Mouse (Mus musculus) neutrophil, adult 5-6 weeks (primary cell): Measurements from ENCODE around the gene Cxcr3. TPM values are rescaled to one million over a fixed set of nuclear protein-coding genes. Genes with fewer than 3 reads are reported as not detected.

Source experiments
- ATAC-seq: fragments of 151-379, 151-347 bp; 2 replicates; pipeline ENCODE4 v1.8.0; 2017; ENCODE audit warnings: mild to moderate bottlenecking, moderate TSS enrichment; ENCODE audit not compliant: insufficient number of reproducible peaks, poor library complexity, low FRiP score, severe bottlenecking; ENCODE audit errors: extremely low read depth
- total RNA-seq: library from RNA; stranded (forward); fragments of 200-1000 nt; gene quantifications from 2 replicates; pipeline ENCODE4 v1.2.3, GENCODE M21; 2017

The Cxcr3 gene
- total RNA-seq, result 2.8 and 2.9 TPM in 2 replicates

DNA sequence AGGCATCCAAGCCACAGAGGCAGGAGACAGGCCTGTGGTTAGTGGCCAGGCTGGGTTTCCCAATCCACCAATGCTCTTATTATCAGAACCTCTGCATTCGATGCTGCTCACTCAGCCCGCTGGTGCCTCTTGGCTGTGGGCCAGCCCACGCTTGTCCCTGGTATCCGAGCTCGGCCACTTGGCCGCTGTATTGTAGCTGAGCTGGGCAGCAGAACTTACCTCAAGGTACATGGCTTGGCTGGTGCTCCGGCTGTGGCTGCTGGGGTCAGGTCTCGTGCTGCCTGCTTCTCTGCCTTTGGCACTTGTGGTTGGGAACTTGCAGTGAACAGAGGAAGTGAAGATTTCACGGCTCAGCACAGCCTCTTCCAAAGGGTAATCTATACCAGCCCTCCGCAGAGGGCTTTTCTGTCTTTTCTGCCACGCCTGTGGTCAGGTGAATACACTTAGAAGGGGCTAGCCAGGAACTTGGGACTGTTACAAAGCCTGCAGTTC is at the start of gene Cxcr3:
Gene Cxcr3 (minus strand): TSS at position 442 of the 492 bp plus-strand sequence.
- peak; percentile 51 for ATAC-seq

DNA sequence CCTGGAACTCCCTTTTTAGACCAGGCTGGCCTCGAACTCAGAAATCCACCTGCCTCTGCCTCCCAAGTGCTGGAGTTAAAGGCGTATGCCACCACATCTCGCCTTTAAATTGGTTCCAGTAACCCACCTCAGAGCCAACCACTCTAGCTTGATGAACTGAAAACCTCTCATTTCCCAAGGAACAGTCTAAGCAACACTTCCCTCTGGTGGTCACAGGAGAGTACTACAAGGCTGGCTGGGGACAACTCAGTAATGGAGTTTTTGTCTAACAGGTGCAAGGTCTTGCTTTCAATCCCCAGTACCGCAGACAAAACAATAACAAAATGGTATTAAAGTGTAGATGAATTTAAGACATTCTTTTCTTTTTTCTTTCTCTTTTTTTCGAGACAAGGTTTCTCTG is 38.0 kb upstream of the Cxcr3 start:
- peak; percentile 65 for ATAC-seq

DNA sequence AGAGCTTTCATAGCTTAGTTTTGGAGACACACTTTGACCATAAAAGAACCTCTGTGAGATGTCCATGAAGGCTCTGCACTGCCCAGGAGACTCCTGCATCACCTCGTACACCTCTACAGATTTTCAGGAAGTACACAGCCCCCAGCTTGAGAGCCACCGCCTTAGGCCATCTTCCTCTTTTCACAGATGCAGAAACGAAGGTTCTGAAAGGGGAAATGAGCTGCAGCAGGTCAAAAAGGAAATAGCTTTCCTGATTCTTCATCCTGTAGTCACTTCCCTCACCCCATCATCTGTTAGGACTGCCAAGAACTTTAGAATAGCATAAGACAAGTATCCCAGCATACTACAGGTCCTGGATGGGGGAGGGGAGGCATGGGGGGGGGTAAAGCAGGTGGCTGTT is 36.2 kb upstream of the Cxcr3 start:
- ATAC-seq, result peak; percentile 77

DNA sequence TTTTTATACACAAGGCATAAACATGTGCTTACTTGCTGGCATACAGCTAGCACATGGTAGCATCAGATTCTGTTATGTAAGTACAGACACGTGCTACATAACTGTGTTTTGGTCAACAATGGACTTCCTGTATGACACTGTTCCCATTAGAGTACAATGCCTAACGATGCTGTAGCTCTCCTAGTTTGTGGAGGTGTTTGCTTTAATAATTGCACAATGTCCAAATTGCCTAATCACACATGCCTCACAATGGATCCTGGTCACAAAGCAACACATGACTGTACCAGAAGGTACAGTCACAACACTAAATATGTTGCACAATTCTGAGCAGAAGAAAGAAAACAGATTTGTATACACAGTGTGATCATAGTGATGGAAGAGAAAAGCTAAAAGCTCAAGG is 35.4 kb upstream of the Cxcr3 start:
- peak; percentile 83 for ATAC-seq

DNA sequence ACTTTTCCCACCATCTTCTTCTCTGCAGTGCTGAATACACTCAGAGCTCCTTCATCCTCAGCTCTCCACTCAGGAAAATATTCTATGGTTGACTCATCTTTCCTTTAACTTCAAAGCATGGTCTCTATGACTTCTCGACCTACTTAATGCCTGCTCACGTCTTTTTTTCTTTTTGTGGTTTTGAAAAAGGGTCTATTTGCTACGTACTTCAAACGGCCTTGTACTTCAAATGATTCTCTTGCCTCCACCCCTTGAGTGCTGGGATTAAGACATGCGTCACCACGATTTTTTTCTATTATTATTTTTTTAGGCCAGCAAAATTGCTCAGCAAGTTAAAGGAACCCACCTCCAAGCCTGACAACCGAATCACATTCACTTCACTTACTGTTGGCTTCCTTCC is 33.2 kb upstream of the Cxcr3 start:
- ATAC-seq, result no peak

DNA sequence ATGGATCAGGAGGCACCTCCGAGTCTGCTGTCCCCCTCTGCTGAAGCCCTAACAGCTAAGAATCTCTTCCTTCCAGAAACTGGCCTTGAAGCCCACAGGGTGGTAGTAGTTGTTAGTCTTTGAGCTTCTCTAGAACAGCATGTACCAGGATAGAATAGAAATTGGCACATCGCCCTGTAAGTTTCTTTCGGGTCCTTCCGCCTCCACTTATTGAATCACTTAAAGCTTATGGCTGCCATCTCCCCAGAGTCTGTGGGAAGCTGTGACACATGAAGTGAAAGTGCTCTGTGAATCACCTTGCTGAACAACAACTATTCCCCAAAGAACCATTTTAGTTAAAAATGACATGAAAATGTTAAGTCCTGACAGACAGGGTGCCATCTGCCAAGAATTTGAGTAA is 31.0 kb upstream of the Cxcr3 start:
- no peak for ATAC-seq

DNA sequence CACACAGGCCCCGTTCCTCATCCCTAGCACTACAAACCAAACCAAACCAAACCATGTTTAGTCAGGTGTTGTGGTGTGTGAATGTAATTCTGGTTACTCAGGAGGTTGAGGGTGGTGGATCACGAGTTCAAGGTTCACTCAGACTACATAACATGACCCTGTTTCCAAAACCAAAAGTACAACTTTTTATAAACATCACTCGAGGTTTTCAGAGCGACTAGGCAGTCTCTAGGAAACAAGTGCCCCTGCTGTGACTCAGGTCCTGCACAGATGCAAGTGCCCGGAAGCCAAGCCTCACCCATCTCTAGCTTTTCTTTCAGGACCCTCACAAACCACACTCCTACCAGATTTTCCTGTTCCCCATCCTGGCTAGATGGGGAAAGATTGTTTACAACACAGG is 30.6 kb upstream of the Cxcr3 start:
- no peak for ATAC-seq

DNA sequence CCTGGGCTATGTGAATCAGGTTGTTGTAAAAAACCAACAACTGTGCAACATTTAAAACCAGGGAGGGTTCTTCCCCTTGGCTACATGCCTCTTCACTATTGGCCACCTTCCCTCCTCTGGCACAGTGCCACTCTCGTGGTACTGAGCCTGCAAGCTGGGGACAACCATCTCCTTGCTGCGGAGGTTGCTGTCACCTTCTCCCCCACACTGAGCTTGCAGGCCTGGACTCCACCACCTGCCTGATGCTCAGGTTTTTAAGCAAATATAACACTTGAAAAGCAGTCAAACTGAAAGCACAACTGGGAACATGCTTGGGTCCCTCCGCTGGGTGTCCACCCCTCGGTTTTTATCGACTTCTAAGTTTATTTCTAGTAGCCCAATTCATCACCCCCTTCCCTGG is 20.4 kb upstream of the Cxcr3 start:
- ATAC-seq, result no peak

DNA sequence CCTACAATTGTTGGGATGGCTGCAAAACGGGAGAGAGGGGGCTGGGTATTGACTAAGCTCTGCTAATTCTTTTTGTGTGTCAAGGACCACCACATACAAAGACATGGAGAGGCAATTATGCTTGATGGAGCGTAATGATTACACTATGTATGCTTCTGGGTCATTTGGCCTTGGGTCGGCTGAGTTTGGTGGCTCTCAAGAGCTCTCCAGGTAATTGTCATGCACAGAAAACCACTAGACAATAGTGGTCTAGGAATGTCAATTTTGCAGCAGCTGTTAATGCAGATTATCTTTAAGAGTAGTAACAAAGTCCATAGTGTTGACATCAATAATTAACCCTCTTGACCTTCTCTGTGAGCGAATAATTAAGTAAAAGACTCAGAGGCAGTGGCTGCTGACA is 16.1 kb upstream of the Cxcr3 start:
- ATAC-seq, result no peak

DNA sequence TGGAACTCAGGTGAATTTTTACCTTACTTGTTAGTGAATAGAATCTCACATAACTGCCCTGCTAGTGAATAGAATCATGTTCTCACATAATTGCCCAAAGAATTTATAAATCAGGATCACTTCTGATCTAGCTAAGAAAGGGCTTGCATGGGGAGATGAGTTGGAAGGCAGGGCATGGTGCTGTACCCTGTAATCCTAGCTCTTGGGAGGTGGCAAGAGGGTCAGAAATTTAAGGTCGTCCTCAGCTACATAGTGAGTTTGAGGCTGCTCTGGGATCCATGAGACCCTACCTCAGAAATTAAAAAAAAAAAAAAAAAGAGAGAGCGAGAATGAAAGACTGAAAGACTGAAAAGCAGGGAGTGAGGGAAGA is 7.0 kb upstream of the Cxcr3 start:
- no peak for ATAC-seq

DNA sequence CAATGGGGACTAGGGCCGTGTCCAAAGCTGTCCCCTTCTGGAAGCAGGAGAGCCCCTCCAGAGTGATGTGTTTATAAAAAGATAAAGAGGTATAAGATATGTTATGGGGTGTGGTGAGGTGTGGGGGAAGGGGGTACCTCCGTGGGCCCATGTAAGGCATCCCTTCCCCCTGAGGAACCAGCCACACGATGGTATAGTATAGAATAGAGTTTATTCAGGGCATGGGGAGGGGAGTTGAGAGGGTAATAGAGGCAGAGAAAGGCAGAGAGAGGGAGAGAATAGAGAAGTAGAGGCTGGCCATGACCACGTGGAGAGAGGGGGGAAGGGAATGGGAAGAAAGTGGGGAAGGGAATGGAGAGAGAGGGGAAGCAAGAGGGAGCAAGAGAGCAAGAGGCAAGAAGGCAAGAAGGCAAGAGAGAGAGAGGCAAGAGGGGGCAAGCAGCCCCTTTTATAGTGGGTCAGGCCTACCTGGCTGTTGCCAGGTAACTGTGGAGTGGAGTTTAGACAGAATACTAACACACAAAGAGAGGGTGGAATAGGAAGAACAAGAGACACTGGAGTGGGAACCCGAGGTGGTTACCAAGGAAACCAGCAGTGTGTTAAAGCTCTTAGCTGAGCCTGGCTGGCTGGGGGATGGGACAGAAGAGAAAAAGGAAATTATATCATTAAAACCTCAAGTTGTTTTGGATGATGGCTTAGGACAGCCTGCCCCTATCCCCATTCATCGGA is 6.4 kb upstream of the Cxcr3 start:
- ATAC-seq, result no peak

DNA sequence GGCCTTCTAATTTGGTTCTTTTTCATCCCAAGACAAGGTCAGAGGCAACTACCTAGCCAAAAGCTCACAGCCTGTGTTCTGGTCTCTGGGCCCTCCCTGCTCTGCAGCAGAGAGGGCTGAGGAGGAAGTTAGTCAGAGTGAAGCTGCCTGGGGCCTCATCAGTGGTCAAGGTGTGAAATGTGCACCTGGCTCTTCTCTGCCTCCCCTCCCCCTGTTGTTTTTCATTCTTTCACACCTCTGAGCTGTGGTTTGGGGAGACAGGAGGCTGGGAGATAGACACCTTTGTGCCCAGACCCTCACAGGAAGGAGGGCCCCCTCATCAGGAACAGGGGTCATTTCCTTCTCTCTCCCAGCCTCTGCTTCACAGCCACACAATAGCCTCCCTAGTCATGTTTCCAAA is 3.1 kb upstream of the Cxcr3 start:
- ATAC-seq, result no peak

DNA sequence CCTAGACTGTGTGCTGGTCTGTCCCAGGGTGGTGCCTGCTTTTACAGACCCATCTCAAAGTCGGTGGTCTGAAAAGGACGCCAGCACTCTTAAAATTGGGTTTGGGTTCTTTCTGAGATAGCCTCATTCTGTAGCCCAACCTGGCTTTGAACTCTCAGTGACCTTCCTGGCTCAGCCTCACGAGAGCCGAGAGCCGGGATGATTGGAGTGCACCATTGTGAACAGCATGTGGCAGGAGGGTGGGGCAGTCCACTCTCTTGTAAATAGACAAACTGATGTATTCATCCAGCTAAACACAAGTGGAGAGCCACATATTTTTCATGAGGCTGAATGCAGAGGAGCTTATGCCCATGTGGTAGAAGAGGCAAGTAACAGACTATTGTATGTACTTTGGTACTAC is 912 bp upstream of the Cxcr3 start:
- ATAC-seq, result no peak

DNA sequence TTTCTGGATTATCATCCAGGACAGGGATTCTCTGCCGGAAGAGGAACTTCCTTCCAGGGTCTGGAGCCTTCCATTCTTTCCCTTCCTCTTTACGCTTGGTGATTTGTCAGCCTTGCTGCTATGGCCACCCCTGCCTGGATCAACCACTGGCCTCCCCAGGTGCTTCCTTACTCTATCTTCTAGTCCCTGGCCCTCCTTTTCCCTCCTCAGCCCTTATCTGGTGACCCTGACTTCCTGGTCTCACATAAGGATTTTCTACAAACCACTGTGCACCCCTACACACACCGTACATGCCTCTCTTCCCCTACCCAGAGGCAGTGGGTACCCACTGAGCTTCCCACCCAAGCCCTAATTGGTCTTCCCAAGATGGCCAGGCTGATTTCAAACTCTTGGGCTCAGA is 781 bp downstream of the Cxcr3 start:
- ATAC-seq, result no peak

DNA sequence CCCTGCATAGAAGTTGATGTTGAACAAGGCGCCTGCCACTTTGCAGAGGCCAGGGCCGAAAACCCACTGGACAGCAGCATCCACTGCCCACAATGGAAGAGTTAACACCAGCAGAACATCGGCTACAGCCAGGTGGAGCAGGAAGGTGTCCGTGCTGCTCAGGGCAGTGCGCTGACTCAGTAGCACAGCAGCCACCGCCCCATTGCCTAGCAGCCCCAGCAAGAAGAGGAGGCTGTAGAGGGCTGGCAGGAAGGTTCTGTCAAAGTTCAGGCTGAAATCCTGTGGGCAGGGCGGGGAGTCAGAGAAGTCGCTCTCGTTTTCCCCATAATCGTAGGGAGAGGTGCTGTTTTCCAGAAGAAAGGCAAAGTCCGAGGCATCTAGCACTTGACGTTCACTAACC is 1.4 kb downstream of the Cxcr3 start:
- ATAC-seq, result no peak

DNA sequence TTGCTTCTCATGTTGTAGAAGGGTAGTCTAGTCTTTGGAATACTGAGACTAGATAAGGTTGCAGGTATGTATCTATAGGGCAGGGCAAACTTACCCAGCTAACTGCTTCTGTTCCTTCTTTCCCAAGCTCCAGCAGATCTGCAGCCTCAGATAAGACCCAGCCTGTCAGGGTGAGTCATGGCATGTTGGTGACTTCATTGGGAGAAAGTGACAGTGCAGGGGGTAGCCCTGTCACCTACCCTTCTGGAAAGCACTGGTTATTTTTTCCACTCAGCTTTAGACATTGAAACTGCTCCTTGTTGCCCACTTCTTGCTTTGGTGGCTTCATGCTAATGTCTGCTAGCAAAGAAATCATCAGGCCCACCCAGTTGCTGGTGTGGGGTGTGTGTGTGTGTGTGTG is 4.1 kb downstream of the Cxcr3 start:
- no peak for ATAC-seq

DNA sequence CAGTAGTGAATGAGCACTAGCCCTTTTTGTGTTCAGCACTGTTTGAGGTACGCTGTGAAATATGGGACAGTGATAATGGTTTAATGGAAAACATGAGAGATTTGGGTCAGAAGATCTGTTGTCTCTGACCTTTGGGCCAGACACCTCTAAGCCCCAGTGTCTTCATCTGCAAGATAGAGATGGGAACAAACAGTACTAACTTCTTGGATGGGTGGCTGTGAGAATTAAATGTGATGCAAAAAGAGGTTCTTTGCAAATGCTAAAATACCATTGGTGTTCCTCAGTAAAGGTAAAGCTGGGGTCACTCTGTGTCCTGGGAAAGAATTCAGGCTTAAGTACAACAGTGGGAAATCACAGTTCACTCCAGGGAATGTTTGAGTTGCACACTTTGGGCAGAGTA is 13.7 kb downstream of the Cxcr3 start:
- no peak for ATAC-seq

DNA sequence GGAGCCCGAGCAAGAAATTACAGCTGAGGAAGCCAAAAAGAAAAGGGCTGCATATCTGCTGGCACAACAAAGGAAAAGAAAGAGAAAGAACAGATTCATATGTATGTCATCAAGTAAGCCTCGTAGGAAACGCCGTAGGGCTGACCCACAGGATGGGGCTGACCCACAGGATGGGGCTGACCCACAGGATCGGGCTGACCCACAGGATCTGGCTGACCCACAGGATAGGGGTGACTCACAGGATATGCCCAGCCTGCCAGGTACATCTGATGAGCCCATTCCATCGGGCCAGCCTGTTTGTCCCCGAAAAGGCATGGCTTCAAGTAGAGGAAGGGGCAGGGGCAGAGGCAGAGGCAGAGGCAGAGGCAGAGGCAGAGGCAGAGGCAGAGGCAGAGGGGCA is 29.0 kb downstream of the Cxcr3 start:
- ATAC-seq, result no peak

DNA sequence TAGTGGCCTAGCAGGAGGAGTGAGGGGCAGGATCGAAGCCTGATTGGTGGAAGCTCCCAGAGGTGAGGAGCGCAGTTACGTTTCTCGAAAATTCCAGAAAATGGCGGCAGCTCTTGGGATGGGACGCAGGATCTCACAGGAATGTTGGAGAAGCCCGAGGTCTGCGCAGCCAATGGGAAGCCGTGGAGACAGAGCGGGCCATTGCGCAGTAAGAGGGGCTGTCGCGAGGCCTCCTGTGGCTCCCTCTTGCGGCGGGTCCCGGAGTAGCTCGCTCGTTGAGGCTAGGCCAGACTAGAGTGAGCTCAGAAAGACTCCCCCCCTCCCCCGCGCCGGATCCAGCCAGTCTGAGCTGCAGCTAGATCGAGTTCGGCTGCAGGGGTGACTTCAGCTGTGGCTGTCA is 35.8 kb downstream of the Cxcr3 start:
- ATAC-seq, result no peak

DNA sequence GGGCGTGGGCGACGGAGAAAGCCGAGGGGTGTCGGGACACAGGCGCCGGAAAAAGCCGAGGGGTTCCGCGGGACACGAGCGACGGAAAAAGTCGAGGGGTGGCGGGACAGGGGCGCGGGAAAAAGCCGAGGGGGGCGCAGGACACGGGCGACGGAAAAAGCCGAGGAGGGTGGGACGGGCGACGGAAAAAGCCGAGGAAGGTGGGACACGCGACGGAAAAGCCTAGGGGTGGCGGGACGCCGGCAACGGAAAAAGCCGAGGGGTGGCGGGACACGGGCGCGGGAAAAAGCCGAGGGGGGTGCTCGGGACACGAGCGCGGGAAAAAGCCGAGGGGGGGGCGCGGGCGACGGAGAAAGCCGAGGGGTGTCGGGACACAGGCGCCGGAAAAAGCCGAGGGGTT is 36.5 kb downstream of the Cxcr3 start:
- no peak for ATAC-seq

DNA sequence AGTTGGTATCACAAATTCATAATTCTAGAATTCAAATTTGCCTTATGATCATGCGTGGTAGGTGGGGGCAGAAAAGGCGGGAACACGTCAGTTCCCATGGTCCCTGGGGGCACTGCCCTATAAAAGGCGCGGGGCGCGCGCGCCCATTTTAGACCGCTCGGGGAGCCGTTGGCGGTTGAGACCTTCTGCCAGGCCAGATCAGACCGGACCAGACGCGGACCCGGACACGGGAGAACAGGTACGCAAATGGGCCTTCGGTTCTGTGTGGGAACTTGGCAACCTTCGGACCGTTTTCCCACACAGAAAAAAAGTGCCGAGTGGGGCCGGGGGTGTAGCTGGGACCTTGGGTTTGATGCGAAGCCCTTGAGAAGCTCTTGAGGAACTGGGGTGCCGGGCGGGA is 38.4 kb downstream of the Cxcr3 start:
- ATAC-seq, result no peak
